Mouse (Mus musculus) E14TG2a.4 (cell line): ENCODE measurements around the gene Serpinb3a.

ENCODE experiments used
- H3K27me3 ChIP-seq: 2 replicates; pipeline ENCODE4 v1.6.1; 2014; ENCODE audit warnings: low read length, control low read depth; ENCODE audit not compliant: insufficient read depth
- H3K36me3 ChIP-seq: 2 replicates; pipeline ENCODE4 v1.6.1; 2014; ENCODE audit warnings: low read length, control low read depth; ENCODE audit not compliant: insufficient read depth
- H3K4me1 ChIP-seq: replicated peaks from 2 replicates; pipeline ENCODE4 v1.6.1; 2014; ENCODE audit warnings: low read depth, low read length, control low read depth
- H3K4me3 ChIP-seq: replicated peaks from 2 replicates; pipeline ENCODE4 v1.5.1; 2014; ENCODE audit warnings: mild to moderate bottlenecking, low read length
- H3K9me3 ChIP-seq: 2 replicates; pipeline ENCODE4 v1.6.1; 2014; ENCODE audit warnings: low read length, control low read depth
- CTCF ChIP-seq: conservative IDR thresholded peaks from 2 replicates; pipeline ENCODE4 v1.5.1; 2014; ENCODE audit warnings: low read length
- NANOG ChIP-seq: IDR thresholded peaks from 2 replicates; pipeline ENCODE4 v1.6.1; 2014; ENCODE audit warnings: borderline replicate concordance, low read length, mixed read lengths
- POU5F1 ChIP-seq: IDR thresholded peaks from 2 replicates; pipeline ENCODE4 v1.6.1; 2014; ENCODE audit warnings: low read length, borderline replicate concordance

The Serpinb3a gene

DNA sequence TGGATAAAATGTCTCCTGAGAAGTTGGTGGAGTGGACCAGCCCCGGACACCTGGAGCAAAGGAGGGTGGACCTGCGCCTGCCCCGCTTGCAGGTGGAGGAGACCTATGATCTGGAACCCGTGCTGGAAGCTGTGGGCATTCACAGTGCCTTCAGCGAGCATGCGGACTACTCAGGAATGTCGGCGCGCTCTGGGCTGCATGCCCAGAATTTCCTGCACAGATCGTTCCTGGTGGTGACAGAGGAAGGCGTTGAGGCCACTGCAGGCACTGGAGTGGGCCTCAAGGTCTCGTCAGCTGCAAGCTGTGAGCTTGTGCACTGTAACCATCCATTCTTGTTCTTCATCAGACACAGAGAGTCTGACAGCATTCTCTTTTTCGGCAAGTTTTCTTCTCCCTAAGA, 51.7 kb downstream of the Serpinb3a start:
- no peaks in the 10 kb centered on the region for H3K9me3 ChIP-seq
- H3K4me3 ChIP-seq = no peak overlapping the region
- no peaks in the 10 kb centered on the region for H3K4me1 ChIP-seq
- H3K36me3 ChIP-seq = no peaks in the 10 kb centered on the region
- TF ChIP-seq NANOG (no peak), POU5F1 (no peak), CTCF (no peak)
- no peaks in the 10 kb centered on the region for H3K27me3 ChIP-seq
